Mouse (Mus musculus) E14TG2a.4 (cell line): ENCODE measurements at regions not wholly inside any gene's neighbourhood (a gene's known extent, or its start where the extent isn't known, plus 50 kb on each side); places are given as distances from the start of the nearest gene placed in this dataset.

Source experiments
- CTCF ChIP-seq: conservative IDR thresholded peaks from 2 replicates; pipeline ENCODE4 v1.5.1; 2014; ENCODE audit warnings: low read length
- POU5F1 ChIP-seq: IDR thresholded peaks from 2 replicates; pipeline ENCODE4 v1.6.1; 2014; ENCODE audit warnings: low read length, borderline replicate concordance

- TF ChIP-seq CTCF (no peak), POU5F1 (no peak)
These were observed 75.9 kb upstream of the Dazl start for GRCm38 (mm10) chr17:50369216-50369875.
